Mouse (Mus musculus) embryonic facial prominence, embryonic 11.5 days (tissue): ENCODE data around the gene Elfn1. TPM values are rescaled to one million over a fixed set of nuclear protein-coding genes. Genes with fewer than 3 reads are reported as not detected.

Experiments used
- ATAC-seq: fragments of 200-750 bp; cut with Nextera tagmentation; replicated peaks from 2 replicates; pipeline ENCODE4 v1.8.0; 2017; ENCODE audit warnings: low read depth; ENCODE audit not compliant: insufficient number of reproducible peaks, low FRiP score, low TSS enrichment
- DNase-seq: peaks from one replicate; pipeline ENCODE4 v3.0.0-alpha.2; 2015; ENCODE audit warnings: low spot score
- H3K27ac ChIP-seq: fragments of 300-500 bp; sonication (generic); replicated peaks from 2 replicates; pipeline ENCODE4 v1.5.1; 2014; ENCODE audit warnings: mild to moderate bottlenecking, low read depth, low read length, control low read depth
- H3K27me3 ChIP-seq: fragments of 300-500 bp; sonication (generic); 2 replicates; pipeline ENCODE4 v1.6.1; 2014; ENCODE audit warnings: mild to moderate bottlenecking, low read length, moderate library complexity, mixed read lengths; ENCODE audit not compliant: control insufficient read depth, insufficient read depth
- H3K36me3 ChIP-seq: fragments of 300-500 bp; sonication (generic); replicated peaks from 2 replicates; pipeline ENCODE4 v1.6.1; 2014; ENCODE audit warnings: low read depth, mild to moderate bottlenecking, low read length, moderate library complexity, mixed read lengths; ENCODE audit not compliant: control insufficient read depth, insufficient read depth
- H3K4me1 ChIP-seq: fragments of 300-500 bp; sonication (generic); 2 replicates; pipeline ENCODE4 v1.6.1; 2014; ENCODE audit warnings: low read length, mixed read lengths; ENCODE audit not compliant: control insufficient read depth, insufficient read depth
- H3K4me2 ChIP-seq: fragments of 300-500 bp; sonication (generic); 2 replicates; pipeline ENCODE4 v1.6.1; 2014; ENCODE audit warnings: low read depth, mild to moderate bottlenecking, control low read depth, low read length, moderate library complexity
- H3K4me3 ChIP-seq: fragments of 300-500 bp; sonication (generic); 2 replicates; pipeline ENCODE4 v1.5.1; 2014; ENCODE audit warnings: low read depth, low read length, control low read depth
- H3K9ac ChIP-seq: fragments of 300-500 bp; sonication (generic); replicated peaks from 2 replicates; pipeline ENCODE4 v1.6.1; 2014; ENCODE audit warnings: mild to moderate bottlenecking, control low read depth, low read length
- H3K9me3 ChIP-seq: fragments of 300-500 bp; sonication (generic); replicated peaks from 2 replicates; pipeline ENCODE4 v1.6.1; 2016; ENCODE audit warnings: mild to moderate bottlenecking, low read length, inconsistent platforms, mixed read lengths; ENCODE audit not compliant: control insufficient read depth
- WGBS: fragments of 180-500 bp; shearing (Covaris S2); extraction: QIAGEN DNeasy Blood & Tissue Kit; methylation state at CpG from one replicate; pipeline ENCODE4 v1.1.7; 2014; 5-methylcytosine and 5-hydroxymethylcytosine counted together
- polyA plus RNA-seq: library from polyadenylated mRNA; unstranded; fragments of >200 nt; fragmentation: Nextera tagmentation; extraction: Ambion mirVana; gene quantifications from 2 replicates; pipeline ENCODE4 v1.2.1, GENCODE M21; 2014

Gene Elfn1
- polyA plus RNA-seq, 1 experiment from 2014 or later: 0.27 TPM

GRCm38 (mm10) chr5:139888624-139889023 is 19.1 kb upstream of the Elfn1 start:
- ATAC-seq: no peak
- Histone ChIP-seq H3K27ac (no peak overlapping the region), H3K9ac (no peak overlapping the region), H3K9me3 (no peaks in the 10 kb centered on the region), H3K27me3 (no peaks in the 10 kb centered on the region), H3K4me2 (no peak overlapping the region), H3K4me3 (no peak overlapping the region), H3K4me1 (peaks cover 2% of the 10 kb centered on the region; the same call in 1 of the 2 replicates), H3K36me3 (no peaks in the 10 kb centered on the region)
- WGBS: 12% methylated on average over 3 of the region's 3 CpGs
- peak; percentile 42 for DNase-seq

GRCm38 (mm10) chr5:139889370-139889769 is 18.4 kb upstream of the Elfn1 start:
- Histone ChIP-seq H3K27me3 (no peaks in the 10 kb centered on the region), H3K27ac (no peak overlapping the region), H3K4me2 (no peak overlapping the region), H3K9ac (no peak overlapping the region), H3K36me3 (no peaks in the 10 kb centered on the region), H3K4me1 (peaks cover 2% of the 10 kb centered on the region; the same call in 1 of the 2 replicates), H3K4me3 (no peak overlapping the region), H3K9me3 (no peaks in the 10 kb centered on the region)
- no peak for DNase-seq
- WGBS: 45% methylated on average over 10 of the region's 10 CpGs
- ATAC-seq: no peak

GRCm38 (mm10) chr5:139892326-139892994 is 15.3 kb upstream of the Elfn1 start:
- Histone ChIP-seq H3K36me3 (no peaks in the 10 kb centered on the region), H3K4me2 (no peak overlapping the region), H3K27ac (no peak overlapping the region), H3K4me1 (peaks cover 2% of the 10 kb centered on the region; the same call in 1 of the 2 replicates), H3K9ac (peak overlapping the region; percentile 18; the same call in 1 of the 2 replicates), H3K4me3 (no peak overlapping the region), H3K9me3 (no peaks in the 10 kb centered on the region), H3K27me3 (no peaks in the 10 kb centered on the region)
- WGBS: 26% methylated on average over 5 of the region's 5 CpGs
- ATAC-seq (0 out of 2 replicates have a peak, but pooled peaks have one; percentile 40), DNase-seq (no peak)

GRCm38 (mm10) chr5:139892995-139893345 is 14.8 kb upstream of the Elfn1 start:
- ATAC-seq (no peak), DNase-seq (peak; percentile 32)
- WGBS: 31% methylated on average over 7 of the region's 7 CpGs
- H3K27me3 ChIP-seq: no peaks in the 10 kb centered on the region
- peaks cover 2% of the 10 kb centered on the region; the same call in 1 of the 2 replicates for H3K4me1 ChIP-seq
- no peak overlapping the region for H3K9ac ChIP-seq
- H3K9me3 ChIP-seq: no peaks in the 10 kb centered on the region
- H3K27ac ChIP-seq: no peak overlapping the region
- H3K4me2 ChIP-seq: no peak overlapping the region
- H3K36me3 ChIP-seq: no peaks in the 10 kb centered on the region
- no peak overlapping the region for H3K4me3 ChIP-seq

- Histone ChIP-seq H3K9me3 (no peaks in the 10 kb centered on the region), H3K36me3 (no peaks in the 10 kb centered on the region), H3K4me3 (no peak overlapping the region), H3K4me2 (no peak overlapping the region), H3K9ac (no peak overlapping the region), H3K27ac (no peak overlapping the region), H3K27me3 (no peaks in the 10 kb centered on the region), H3K4me1 (peaks cover 2% of the 10 kb centered on the region; the same call in 1 of the 2 replicates)
- ATAC-seq (no peak), DNase-seq (no peak)
- WGBS: 65% methylated on average over 12 of the region's 12 CpGs
Observed at GRCm38 (mm10) chr5:139894025-139894508, 13.7 kb upstream of the Elfn1 start.

GRCm38 (mm10) chr5:139899044-139899443 is 8.7 kb upstream of the Elfn1 start:
- ATAC-seq (no peak), DNase-seq (no peak)
- Histone ChIP-seq H3K36me3 (no peaks in the 10 kb centered on the region), H3K4me3 (no peak overlapping the region), H3K4me2 (no peak overlapping the region), H3K27ac (no peak overlapping the region), H3K27me3 (no peaks in the 10 kb centered on the region), H3K9me3 (no peaks in the 10 kb centered on the region), H3K9ac (no peak overlapping the region), H3K4me1 (no peaks in the 10 kb centered on the region)
- WGBS: 61% methylated on average over 7 of the region's 7 CpGs

- Histone ChIP-seq H3K36me3 (no peaks in the 10 kb centered on the region), H3K27me3 (peaks cover 38% of the 10 kb centered on the region), H3K27ac (no peak overlapping the region), H3K4me1 (peaks cover 3% of the 10 kb centered on the region; the same call in 1 of the 2 replicates), H3K4me3 (no peak overlapping the region), H3K9ac (no peak overlapping the region), H3K4me2 (no peak overlapping the region), H3K9me3 (no peaks in the 10 kb centered on the region)
- no peak for ATAC-seq
- 76% methylated on average over 5 of the region's 5 CpGs for WGBS
- DNase-seq: no peak
Observed at GRCm38 (mm10) chr5:139905121-139905520, 2.6 kb upstream of the Elfn1 start.

- no peaks in the 10 kb centered on the region for H3K9me3 ChIP-seq
- no peak overlapping the region for H3K4me2 ChIP-seq
- 38% methylated on average over 9 of the region's 9 CpGs for WGBS
- no peak overlapping the region for H3K9ac ChIP-seq
- H3K27me3 ChIP-seq: peaks cover 51% of the 10 kb centered on the region
- no peak overlapping the region for H3K27ac ChIP-seq
- DNase-seq (no peak), ATAC-seq (no peak)
- H3K4me1 ChIP-seq: peaks cover 3% of the 10 kb centered on the region; the same call in 1 of the 2 replicates
- no peaks in the 10 kb centered on the region for H3K36me3 ChIP-seq
- H3K4me3 ChIP-seq: no peak overlapping the region
Observed at GRCm38 (mm10) chr5:139906507-139906906, 1.2 kb upstream of the Elfn1 start.
